Mouse (Mus musculus): ENCODE measurements around the gene Gm20765.
"Not testable (repeated sequence)": the region's sequence is repeated elsewhere in the genome, so short reads cannot be mapped to it uniquely, and the experiment has no call there.

Gene Gm20765

DNA sequence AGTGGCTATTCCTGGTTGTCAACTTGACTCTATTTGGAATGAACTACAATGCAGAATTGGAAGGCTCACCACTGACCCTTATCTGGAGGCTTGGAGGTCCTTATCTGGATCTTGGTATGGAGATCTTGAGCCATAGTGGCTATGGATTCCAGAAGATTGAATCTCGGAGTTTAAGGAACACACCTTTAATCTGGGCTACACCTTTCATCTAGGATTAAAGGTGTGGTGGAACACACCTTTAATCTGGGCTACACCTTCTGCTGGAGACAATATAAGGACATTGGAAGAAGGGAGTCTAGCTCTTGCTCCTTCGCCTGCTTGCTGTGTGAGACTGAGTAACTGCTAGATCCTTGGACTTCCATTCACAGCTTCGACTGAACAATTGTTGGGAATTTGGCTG lies at the start of gene Gm20765:
Gene Gm20765 (plus strand): TSS at position 301 of the 400 bp plus-strand sequence.
- DNase-seq (ENCODE audit: low read depth): not testable (repeated sequence)

DNA sequence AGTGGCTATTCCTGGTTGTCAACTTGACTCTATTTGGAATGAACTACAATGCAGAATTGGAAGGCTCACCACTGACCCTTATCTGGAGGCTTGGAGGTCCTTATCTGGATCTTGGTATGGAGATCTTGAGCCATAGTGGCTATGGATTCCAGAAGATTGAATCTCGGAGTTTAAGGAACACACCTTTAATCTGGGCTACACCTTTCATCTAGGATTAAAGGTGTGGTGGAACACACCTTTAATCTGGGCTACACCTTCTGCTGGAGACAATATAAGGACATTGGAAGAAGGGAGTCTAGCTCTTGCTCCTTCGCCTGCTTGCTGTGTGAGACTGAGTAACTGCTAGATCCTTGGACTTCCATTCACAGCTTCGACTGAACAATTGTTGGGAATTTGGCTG lies 42.6 kb upstream of the Gm20765 start, which contains the start of gene Gm21293:
Gene Gm21293 (plus strand): TSS at position 301 of the 400 bp plus-strand sequence.
- not testable (repeated sequence) for DNase-seq (ENCODE audit: low read depth)

DNA sequence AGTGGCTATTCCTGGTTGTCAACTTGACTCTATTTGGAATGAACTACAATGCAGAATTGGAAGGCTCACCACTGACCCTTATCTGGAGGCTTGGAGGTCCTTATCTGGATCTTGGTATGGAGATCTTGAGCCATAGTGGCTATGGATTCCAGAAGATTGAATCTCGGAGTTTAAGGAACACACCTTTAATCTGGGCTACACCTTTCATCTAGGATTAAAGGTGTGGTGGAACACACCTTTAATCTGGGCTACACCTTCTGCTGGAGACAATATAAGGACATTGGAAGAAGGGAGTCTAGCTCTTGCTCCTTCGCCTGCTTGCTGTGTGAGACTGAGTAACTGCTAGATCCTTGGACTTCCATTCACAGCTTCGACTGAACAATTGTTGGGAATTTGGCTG lies 34.1 kb upstream of the Gm20765 start, which contains the start of gene Gm6763:
Gene Gm6763 (plus strand): TSS at position 301 of the 400 bp plus-strand sequence.
- not testable (repeated sequence) for DNase-seq (ENCODE audit: low read depth)

DNA sequence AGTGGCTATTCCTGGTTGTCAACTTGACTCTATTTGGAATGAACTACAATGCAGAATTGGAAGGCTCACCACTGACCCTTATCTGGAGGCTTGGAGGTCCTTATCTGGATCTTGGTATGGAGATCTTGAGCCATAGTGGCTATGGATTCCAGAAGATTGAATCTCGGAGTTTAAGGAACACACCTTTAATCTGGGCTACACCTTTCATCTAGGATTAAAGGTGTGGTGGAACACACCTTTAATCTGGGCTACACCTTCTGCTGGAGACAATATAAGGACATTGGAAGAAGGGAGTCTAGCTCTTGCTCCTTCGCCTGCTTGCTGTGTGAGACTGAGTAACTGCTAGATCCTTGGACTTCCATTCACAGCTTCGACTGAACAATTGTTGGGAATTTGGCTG lies 25.6 kb upstream of the Gm20765 start, which contains the start of gene Gm8764:
Gene Gm8764 (plus strand): TSS at position 301 of the 400 bp plus-strand sequence.
- DNase-seq (ENCODE audit: low read depth): not testable (repeated sequence)

DNA sequence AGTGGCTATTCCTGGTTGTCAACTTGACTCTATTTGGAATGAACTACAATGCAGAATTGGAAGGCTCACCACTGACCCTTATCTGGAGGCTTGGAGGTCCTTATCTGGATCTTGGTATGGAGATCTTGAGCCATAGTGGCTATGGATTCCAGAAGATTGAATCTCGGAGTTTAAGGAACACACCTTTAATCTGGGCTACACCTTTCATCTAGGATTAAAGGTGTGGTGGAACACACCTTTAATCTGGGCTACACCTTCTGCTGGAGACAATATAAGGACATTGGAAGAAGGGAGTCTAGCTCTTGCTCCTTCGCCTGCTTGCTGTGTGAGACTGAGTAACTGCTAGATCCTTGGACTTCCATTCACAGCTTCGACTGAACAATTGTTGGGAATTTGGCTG lies 17.1 kb upstream of the Gm20765 start, which contains the start of gene Gm21304:
Gene Gm21304 (plus strand): TSS at position 301 of the 400 bp plus-strand sequence.
- DNase-seq (ENCODE audit: low read depth): not testable (repeated sequence)

DNA sequence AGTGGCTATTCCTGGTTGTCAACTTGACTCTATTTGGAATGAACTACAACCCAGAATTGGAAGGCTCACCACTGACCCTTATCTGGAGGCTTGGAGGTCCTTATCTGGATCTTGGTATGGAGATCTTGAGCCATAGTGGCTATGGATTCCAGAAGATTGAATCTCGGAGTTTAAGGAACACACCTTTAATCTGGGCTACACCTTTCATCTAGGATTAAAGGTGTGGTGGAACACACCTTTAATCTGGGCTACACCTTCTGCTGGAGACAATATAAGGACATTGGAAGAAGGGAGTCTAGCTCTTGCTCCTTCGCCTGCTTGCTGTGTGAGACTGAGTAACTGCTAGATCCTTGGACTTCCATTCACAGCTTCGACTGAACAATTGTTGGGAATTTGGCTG lies 8.6 kb upstream of the Gm20765 start, which contains the start of gene Gm21312:
Gene Gm21312 (plus strand): TSS at position 301 of the 400 bp plus-strand sequence.
- not testable (repeated sequence) for DNase-seq (ENCODE audit: low read depth)

DNA sequence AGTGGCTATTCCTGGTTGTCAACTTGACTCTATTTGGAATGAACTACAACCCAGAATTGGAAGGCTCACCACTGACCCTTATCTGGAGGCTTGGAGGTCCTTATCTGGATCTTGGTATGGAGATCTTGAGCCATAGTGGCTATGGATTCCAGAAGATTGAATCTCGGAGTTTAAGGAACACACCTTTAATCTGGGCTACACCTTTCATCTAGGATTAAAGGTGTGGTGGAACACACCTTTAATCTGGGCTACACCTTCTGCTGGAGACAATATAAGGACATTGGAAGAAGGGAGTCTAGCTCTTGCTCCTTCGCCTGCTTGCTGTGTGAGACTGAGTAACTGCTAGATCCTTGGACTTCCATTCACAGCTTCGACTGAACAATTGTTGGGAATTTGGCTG lies 8.4 kb downstream of the Gm20765 start, which contains the start of gene Gm4340:
Gene Gm4340 (plus strand): TSS at position 301 of the 400 bp plus-strand sequence.
- not testable (repeated sequence) for DNase-seq (ENCODE audit: low read depth)

DNA sequence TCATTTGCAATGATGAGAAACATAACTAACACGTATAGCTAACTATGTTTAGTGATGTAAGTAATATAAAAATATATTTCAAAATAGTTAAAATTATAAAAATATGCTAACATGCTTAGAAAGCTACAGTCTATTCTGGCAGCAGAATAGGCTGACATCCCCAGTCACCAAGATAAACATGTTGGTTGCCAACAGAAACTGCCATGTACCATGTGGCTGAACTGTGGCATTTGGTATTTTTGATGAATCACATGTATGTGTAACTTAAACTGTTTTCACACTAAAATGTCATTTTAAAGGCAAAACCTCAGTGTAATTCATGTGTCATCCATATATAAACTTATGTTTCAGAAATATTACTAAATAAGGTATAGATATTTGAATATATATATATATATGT lies 24.3 kb downstream of the Gm20765 start:
- no peak for DNase-seq (ENCODE audit: low read depth)

DNA sequence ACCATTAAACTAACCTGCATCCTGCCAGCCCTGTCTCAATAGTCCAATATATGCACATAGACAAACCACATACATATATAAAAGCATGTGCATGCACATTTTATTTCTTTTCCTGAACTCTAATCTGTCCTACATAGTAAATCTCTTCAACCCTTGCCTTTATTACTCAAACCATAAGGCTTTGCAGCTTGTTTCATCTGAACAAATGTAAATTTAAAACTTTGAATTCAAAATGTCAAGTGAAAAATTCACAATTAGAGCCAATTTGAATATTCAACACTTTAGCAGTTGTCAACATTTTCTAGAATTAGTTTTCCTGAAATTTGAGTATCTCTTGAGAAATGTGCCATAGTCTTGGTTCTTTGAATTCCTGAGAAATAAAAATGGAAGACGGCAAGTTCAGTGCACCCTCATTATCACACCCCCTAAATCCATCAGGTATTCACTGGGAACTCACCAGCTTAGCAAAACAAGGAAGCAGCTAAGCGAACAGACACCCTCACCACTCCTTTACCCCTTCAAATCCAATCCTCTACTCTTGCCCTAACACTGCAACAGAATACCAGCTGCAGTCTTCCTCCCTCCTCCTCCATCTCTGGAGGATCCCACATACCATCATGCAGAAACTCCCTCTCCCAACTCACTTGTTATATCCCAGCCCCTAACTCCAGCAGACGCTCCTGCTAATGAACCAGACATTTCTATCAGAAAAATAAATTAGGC lies 25.1 kb downstream of the Gm20765 start:
- no peak for DNase-seq (ENCODE audit: low read depth)

DNA sequence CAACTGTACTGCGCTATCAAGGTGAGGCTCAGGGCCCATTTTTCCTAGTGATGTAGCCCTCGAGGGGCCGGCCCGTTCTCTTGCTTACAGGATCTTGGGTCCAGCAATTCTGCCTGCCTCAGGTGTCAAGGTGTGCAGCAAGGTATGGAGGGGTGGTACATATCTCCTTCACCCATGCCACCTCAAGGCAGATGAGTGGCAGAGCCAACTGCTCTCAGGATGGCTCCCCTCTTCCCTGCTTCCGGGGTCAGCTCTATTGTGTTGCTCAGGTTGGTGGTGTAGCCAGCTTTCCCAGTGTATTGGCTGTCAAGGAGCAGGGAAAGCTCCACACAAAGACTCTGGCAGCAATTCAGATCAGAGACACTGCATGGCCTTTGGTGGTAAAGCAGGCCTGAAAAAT lies 29.2 kb downstream of the Gm20765 start:
- DNase-seq (ENCODE audit: low read depth): no peak

DNA sequence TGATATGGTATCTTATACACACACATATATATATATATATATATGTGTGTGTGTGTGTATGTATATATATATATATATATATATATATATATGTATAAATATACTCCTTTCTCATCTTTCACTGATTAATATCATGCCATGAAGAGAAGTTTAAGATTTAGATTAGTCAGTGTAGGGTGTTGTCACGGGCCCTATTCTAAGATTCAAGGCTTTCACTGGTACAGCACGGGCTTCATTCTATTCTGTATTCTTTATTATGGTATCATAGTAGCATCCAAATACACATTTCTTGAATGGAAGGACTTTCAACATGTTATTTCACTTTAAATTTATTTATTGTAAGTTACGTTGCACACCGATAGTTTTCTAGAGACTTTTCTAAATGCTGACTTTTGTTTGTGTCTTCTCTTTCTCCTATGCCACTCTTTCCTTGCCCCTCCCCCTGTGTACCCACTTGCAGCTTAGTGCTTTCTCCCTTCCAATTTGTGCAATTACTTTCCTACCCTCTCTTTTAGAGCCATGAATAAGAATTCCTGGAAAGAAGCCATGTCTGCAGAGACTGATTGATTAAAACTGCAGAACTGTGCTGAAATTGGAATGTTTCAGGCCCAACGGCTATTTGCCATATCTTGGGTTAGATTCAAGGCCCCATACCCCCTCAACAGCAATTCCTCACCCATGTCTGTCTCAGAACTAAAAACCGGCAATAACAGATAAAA lies 35.1 kb downstream of the Gm20765 start:
- no peak for DNase-seq (ENCODE audit: low read depth)
